Mouse (Mus musculus) urinary bladder, adult 2 months (tissue): ENCODE measurements around the gene Ddost. TPM values are rescaled to one million over a fixed set of nuclear protein-coding genes. Genes with fewer than 3 reads are reported as not detected.
A peak's percentile ranks its signal among the peaks of the same experiment; 100 is the strongest.
"Not testable (repeated sequence)": the region's sequence is repeated elsewhere in the genome, so short reads cannot be mapped to it uniquely, and the experiment has no call there.

Experiments used
- DNase-seq: peaks from one replicate; pipeline ENCODE4 v3.0.0; 2022; ENCODE audit warnings: low spot score
- polyA plus RNA-seq: library from polyadenylated mRNA; depleted of rRNA; stranded (reverse); fragments of >200 nt; gene quantifications from 2 replicates; pipeline ENCODE4 v1.2.3, GENCODE M21; 2012

Ddost gene
- polyA plus RNA-seq, 1 experiment = 133 TPM

- no peak for DNase-seq
Observed at GRCm38 (mm10) chr4:138311595-138311994, 7.1 kb downstream of the Ddost start.

- DNase-seq = no peak
Observed at GRCm38 (mm10) chr4:138312105-138312504, 7.6 kb downstream of the Ddost start.

GRCm38 (mm10) chr4:138313021-138313420 is 8.5 kb downstream of the Ddost start:
- DNase-seq = no peak

- DNase-seq = no peak
Observed at GRCm38 (mm10) chr4:138313795-138314194, 9.3 kb downstream of the Ddost start.

GRCm38 (mm10) chr4:138315781-138316180 is 11.3 kb downstream of the Ddost start:
- no peak for DNase-seq

GRCm38 (mm10) chr4:138316369-138316768 is 11.8 kb downstream of the Ddost start:
- DNase-seq = no peak

GRCm38 (mm10) chr4:138318509-138319266 is 14.2 kb downstream of the Ddost start:
- DNase-seq = no peak

GRCm38 (mm10) chr4:138319508-138319907 is 15.0 kb downstream of the Ddost start:
- peak; percentile 60 for DNase-seq

- DNase-seq = no peak
Observed at GRCm38 (mm10) chr4:138320711-138321110, 16.2 kb downstream of the Ddost start.

GRCm38 (mm10) chr4:138321488-138321887 is 17.0 kb downstream of the Ddost start:
- no peak for DNase-seq

GRCm38 (mm10) chr4:138322692-138323091 is 18.2 kb downstream of the Ddost start:
- no peak for DNase-seq

- no peak for DNase-seq
Observed at GRCm38 (mm10) chr4:138323753-138324152, 19.2 kb downstream of the Ddost start.

- no peak for DNase-seq
Observed at GRCm38 (mm10) chr4:138324451-138324850, 19.9 kb downstream of the Ddost start.

GRCm38 (mm10) chr4:138325466-138326076 is 21.0 kb downstream of the Ddost start:
- peak; percentile 93 for DNase-seq

- peak; percentile 89 for DNase-seq
Observed at GRCm38 (mm10) chr4:138326077-138326695, 21.7 kb downstream of the Ddost start, which contains the start of gene Pink1. Pink1 (minus strand) TSS chr4:138326307.

- DNase-seq = not testable (repeated sequence)
Observed at GRCm38 (mm10) chr4:138327155-138327554, 22.6 kb downstream of the Ddost start.

GRCm38 (mm10) chr4:138327891-138328470 is 23.5 kb downstream of the Ddost start:
- no peak for DNase-seq

GRCm38 (mm10) chr4:138330264-138330671 is 25.7 kb downstream of the Ddost start:
- DNase-seq = no peak

- DNase-seq = no peak
Observed at GRCm38 (mm10) chr4:138331647-138332046, 27.1 kb downstream of the Ddost start.

GRCm38 (mm10) chr4:138333135-138333534 is 28.6 kb downstream of the Ddost start:
- no peak for DNase-seq

GRCm38 (mm10) chr4:138335036-138335435 is 30.5 kb downstream of the Ddost start:
- DNase-seq = no peak

- DNase-seq = no peak
Observed at GRCm38 (mm10) chr4:138335648-138336047, 31.1 kb downstream of the Ddost start.
